Mouse (Mus musculus): ENCODE measurements around the gene Inpp5k.
"Not testable (repeated sequence)": the region's sequence is repeated elsewhere in the genome, so short reads cannot be mapped to it uniquely, and the experiment has no call there.

Gene Inpp5k

DNA sequence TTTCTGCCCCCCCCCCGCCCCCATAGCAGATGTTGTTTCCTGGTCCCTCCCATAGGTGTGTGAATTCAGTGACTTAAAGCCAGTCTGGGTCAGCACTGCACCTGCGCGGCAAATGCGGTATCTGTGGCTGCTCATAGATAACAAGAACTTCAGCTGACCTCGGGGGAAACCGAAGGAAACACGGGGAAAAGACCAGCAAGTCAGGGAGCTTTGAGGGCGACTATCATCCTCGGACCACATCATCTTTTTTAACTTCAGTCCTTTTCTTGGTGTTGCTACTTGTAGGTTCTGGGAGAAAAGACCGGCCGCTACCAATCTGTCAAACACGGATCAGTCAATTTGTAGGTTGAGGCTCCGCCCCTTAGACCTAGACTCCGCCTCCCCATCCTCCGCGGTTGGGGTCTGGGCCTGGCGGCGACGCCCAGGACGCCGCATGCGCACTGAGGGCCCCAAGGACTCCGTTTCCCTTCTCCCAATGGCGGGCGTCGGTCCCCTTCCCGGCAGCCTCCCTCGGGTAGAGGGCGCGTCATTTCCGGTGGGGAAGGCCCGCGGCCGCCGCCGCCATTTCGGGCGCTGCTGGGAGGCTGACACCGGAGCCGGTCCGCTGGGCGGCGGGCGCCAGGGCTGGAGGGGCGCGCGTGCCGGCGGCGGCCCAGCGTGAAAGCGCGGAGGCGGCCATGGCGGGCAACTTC, 48.1 kb downstream of the Inpp5k start, which contains the start of gene Crk:
TSS of gene Crk (plus strand) at position 513 of the 692 bp plus-strand sequence.
- DNase-seq (ENCODE audit: low read depth, low spot score): peak; percentile 97

DNA sequence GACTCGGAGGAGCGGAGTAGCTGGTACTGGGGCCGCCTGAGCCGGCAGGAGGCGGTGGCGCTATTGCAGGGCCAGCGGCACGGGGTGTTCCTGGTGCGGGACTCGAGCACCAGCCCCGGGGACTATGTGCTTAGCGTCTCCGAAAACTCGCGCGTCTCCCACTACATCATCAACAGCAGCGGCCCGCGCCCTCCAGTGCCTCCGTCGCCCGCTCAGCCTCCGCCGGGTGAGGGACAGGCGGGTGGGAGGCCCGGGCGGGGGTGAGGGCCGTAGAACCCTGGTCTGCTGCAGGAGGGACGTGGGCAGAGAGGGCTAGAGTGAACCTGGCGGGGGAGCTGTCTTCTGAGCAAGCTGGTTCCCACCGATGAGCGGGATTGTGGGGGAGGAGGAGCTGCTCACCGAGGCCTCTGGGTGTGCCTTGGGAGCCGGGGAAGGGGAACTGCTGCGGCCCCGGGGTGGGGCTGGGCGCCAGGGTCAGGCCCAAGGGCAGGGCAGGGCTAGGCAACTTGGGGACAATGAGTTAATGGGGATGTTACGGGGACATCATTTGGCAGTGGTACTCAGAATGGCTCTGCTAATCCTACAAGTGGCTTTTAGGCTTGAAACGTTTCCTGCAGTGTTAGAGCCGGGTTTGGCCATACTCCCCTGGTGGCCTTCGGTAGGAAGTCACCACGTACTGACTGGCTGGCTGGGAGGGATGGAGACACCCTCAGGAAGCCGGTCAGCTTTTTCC, 48.8 kb downstream of the Inpp5k start:
- DNase-seq (ENCODE audit: low read depth, low spot score): peak; percentile 87

DNA sequence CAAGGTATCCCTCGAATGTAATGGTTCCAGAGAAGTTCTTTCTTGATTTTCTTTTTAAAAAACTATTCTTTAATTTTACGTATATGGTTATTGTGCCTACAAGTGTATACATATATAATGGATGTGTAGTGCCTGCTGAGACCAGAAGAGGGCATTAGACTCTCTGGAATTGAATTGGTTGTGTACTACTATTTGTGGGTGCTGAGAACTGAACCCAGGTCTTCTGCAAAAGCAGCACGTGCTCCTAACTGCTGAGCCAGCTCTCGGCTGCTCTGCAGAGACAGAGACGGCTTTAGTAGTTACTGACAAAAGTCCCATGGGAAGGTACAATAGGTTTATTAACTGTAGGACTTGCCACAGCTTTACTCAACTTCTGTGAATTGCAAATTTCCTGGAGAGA, 53.7 kb downstream of the Inpp5k start:
- DNase-seq (ENCODE audit: low read depth, low spot score): peak; percentile 52

DNA sequence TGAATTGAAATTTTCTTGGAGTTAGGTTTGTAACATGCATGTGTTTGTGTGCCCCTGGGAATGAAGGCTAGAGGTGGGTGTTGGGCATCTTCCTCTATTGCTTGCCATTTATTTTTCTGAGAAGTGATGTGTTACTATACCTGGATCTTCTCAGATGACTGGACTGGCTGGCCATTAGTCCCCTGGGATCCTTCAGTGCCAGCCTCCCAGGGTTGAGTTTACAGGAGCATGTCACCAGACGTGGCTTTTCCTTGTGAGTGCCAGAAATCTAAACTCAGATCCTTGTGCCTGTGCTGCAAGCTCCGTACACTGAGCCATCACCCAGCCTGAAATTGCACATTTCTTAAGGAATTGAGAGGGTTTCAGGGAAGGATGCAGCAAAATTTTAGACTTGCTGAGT, 54.2 kb downstream of the Inpp5k start:
- DNase-seq (ENCODE audit: low read depth, low spot score): no peak

DNA sequence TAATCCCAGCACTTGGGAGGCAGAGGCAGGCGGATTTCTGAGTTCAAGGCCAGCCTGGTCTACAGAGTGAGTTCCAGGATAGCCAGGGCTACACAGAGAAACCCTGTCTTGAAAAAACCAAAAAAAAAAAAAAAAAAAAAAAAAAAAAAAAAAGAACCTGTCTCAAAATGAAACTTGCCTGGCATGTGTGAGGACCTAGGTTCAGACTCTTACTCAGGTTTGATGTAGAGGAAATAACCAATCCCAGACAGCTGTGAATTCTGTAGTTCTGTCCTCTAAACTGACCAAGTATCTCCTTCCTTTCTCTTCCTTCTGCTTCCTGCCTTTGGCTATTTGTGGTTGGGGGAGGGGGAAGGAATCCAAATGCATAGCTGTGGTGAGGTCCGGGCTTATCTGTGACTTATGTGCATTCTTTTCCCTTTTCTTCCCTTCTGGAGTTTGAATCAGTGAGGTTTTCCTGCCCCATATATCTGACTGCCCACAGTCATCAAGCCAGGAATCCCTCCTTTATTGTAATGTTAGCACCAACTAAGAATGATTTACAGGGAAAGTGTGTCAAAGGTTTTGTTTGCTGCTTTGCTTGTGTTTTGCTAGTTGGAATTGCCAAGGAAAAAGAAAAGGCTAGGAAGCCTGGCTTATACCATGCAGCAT, 56.7 kb downstream of the Inpp5k start:
- DNase-seq (ENCODE audit: low read depth, low spot score): peak; percentile 37

DNA sequence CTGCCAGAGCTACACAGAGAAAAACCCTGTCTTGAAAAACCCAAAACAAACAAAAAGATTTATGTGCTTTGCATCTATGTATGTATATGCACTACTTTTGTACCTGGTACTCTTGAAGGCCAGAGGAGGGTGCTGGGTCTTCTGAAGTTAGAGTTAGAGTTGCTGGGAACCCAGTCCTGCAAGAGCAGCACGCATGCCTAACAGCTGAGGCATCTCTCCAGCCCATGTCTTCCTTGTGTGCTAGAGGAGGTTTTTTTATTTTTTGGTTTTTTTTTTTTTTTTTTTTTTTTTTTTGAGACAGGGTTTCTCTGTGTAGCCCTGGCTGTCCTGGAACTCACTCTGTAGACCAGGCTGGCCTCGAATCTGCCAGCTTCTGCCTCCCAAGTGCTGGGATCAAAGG, 57.3 kb downstream of the Inpp5k start:
- DNase-seq (ENCODE audit: low read depth, low spot score): no peak

DNA sequence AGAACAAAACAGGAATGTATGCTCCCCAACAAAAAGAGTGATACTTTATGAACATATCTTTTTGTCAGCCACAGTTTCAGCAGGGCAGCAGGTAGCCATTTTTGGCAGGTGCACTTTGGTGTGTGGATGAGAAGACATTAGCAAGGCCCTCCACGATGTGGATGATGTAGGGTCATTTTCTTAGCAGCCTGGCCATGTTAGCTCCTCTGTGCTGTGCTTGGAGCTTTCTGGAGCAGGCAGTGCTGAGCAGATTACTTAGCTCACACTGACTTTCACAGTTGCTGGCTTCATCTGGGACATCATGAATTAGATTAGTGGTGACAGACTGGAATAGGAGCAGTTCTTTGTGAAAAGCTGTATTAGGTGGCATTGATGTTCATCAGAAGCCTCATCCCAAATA, 59.2 kb downstream of the Inpp5k start:
- no peak for DNase-seq (ENCODE audit: low read depth, low spot score)

DNA sequence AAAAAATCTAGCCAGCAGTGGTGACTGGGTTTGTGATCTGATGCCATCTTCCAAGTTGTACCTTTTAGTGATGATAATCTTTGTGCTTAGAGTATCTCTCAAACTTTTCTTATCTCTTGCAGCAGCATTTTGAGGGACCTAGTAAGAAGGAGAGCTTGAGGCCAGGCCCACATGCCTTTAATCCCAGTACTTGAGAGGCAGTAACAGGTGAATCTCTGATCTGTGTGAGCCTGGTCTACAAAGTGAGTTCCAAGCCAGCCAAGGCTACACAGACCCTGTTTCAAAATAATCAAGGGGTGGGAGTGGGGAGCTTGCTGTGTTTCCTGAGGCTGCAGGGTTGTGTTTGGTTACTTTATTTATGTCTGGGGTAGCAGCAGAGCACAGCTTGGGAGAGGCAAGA, 60.3 kb downstream of the Inpp5k start:
- no peak for DNase-seq (ENCODE audit: low read depth, low spot score)

DNA sequence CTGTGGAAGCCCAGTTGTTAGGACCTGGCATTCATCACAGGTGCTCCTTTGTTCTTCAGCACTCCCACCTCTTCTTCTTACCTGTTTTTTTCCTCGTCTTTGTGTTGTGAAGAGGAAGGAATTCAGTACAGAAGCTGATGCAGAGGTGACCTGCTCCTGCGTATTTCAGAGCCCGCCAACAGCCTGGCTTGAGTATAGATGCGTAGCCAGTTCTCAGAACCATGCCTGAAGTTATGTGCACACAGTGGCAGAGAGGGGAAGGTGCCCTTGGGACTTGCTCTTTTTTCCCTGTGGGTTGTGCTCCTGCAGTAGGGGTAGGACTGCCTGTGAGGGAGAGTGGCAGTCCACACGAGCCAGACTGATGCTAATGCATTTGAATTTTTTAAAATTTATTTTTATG, 62.8 kb downstream of the Inpp5k start:
- no peak for DNase-seq (ENCODE audit: low read depth, low spot score)

DNA sequence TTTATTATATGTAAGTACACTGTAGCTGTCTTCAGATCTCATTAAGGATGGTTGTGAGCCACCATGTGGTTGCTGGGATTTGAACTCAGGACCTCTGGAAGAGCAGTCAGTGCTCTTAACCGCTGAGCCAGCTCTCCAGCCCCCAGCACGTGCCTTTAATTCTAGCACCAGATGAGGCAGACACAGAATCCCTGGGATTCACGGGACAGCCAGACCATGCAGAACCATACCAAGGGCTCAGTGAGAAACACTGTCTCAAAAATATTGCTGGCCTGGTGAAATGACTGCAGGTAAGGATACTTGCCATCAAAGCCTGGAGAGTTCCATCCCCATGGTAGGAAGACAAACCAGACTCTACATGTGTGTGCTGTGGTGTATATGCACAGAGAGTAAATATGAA, 66.7 kb downstream of the Inpp5k start:
- not testable (repeated sequence) for DNase-seq (ENCODE audit: low read depth, low spot score)

Data from R1 (cell line).